Mouse (Mus musculus) midbrain, embryonic 13.5 days (tissue): ENCODE measurements around the gene Plch1. TPM values are rescaled to one million over a fixed set of nuclear protein-coding genes. Genes with fewer than 3 reads are reported as not detected.

Experiments used
- ATAC-seq: fragments of 200-750 bp; cut with Nextera tagmentation; 2 replicates; pipeline ENCODE4 v1.8.0; 2017; ENCODE audit warnings: mild to moderate bottlenecking, moderate TSS enrichment, moderate library complexity
- H3K27ac ChIP-seq: fragments of 300-500 bp; sonication (generic); 2 replicates; pipeline ENCODE4 v1.5.1; 2015; ENCODE audit warnings: inconsistent platforms, mild to moderate bottlenecking, moderate library complexity
- H3K27me3 ChIP-seq: fragments of 300-500 bp; sonication (generic); 2 replicates; pipeline ENCODE4 v1.6.1; 2015; ENCODE audit warnings: mild to moderate bottlenecking, inconsistent platforms
- H3K36me3 ChIP-seq: fragments of 300-500 bp; sonication (generic); 2 replicates; pipeline ENCODE4 v1.6.1; 2015; ENCODE audit warnings: mild to moderate bottlenecking, inconsistent platforms
- H3K4me1 ChIP-seq: fragments of 300-500 bp; sonication (generic); replicated peaks from 2 replicates; pipeline ENCODE4 v1.6.1; 2015; ENCODE audit warnings: inconsistent platforms
- H3K4me2 ChIP-seq: fragments of 300-500 bp; sonication (generic); replicated peaks from 2 replicates; pipeline ENCODE4 v1.6.1; 2015; ENCODE audit warnings: moderate library complexity, mild to moderate bottlenecking, inconsistent platforms
- H3K4me3 ChIP-seq: fragments of 300-500 bp; sonication (generic); replicated peaks from 2 replicates; pipeline ENCODE4 v1.5.1; 2015; ENCODE audit warnings: mild to moderate bottlenecking, inconsistent platforms
- H3K9ac ChIP-seq: fragments of 300-500 bp; sonication (generic); replicated peaks from 2 replicates; pipeline ENCODE4 v1.6.1; 2015; ENCODE audit warnings: mild to moderate bottlenecking, inconsistent platforms
- H3K9me3 ChIP-seq: fragments of 300-500 bp; sonication (generic); 2 replicates; pipeline ENCODE4 v1.6.1; 2016; ENCODE audit warnings: mild to moderate bottlenecking, inconsistent platforms
- WGBS: fragments of 180-500 bp; shearing (Covaris S2); methylation state at CpG from one replicate; pipeline ENCODE4 v1.1.7; 2015; 5-methylcytosine and 5-hydroxymethylcytosine counted together
- polyA plus RNA-seq: library from polyadenylated mRNA; unstranded; fragments of >200 nt; fragmentation: Nextera tagmentation; extraction: Ambion mirVana; gene quantifications from 2 replicates; pipeline ENCODE4 v1.2.1, GENCODE M21; 2015

Plch1 gene
- polyA plus RNA-seq, 1 experiment from 2014 or later: 20.6 TPM

DNA sequence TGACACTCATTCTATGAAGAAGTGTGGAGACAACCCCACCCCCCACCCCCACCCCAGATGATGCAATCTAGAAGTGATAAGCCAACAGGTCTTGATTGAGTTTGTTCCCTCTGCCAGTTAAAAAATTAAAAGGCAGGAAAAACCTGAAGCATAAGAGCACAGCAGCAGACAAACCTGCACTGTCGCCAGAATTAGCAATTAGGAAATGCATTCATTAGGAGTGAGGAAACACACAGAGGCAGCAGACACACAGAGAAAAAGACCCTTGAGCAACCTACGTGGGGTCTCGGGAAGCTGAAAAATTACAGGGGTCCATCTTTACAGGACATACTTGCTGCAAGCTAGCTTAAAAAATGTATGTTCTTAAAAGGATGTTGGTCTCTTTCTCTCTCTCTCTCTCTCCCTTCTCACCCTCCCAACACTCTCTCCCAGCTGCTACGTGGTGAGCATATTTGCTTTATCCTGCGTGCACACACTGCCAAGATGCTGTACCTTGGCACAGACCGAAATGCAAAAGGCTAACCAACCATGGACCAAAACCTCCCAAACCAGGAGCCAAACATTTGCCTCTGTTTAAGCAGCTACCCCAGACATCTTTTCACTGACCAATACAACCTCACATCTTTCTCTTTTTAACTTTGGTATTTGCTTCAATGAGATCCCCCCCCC is 234.6 kb downstream of the Plch1 start:
- Histone ChIP-seq H3K9ac (no peak overlapping the region), H3K4me3 (no peak overlapping the region), H3K4me2 (no peak overlapping the region), H3K27ac (no peak overlapping the region), H3K4me1 (no peaks in the 10 kb centered on the region), H3K36me3 (no peaks in the 10 kb centered on the region), H3K27me3 (no peaks in the 10 kb centered on the region), H3K9me3 (no peaks in the 10 kb centered on the region)
- ATAC-seq: no peak
- WGBS: 73% methylated on average over 6 of the region's 6 CpGs

Other genes with a start within 250 kb of the Plch1 start
- gene E130311K13Rik, start 30.0 kb upstream of the Plch1 start, polyA plus RNA-seq: 4.1 and 4.5 TPM in 2 replicates
- gene Slc33a1, start 65.3 kb upstream of the Plch1 start, polyA plus RNA-seq: 15.4 TPM in 2 replicates
- gene Gmps, start 76.6 kb upstream of the Plch1 start, polyA plus RNA-seq: 50.3 and 53.9 TPM in 2 replicates
- 0.09 and 0.15 TPM in 2 replicates for gene Vmn2r1, start 182.1 kb upstream of the Plch1 start, polyA plus RNA-seq
- gene Vmn2r2, start 242.5 kb upstream of the Plch1 start, polyA plus RNA-seq: 0.04 and 0.05 TPM in 2 replicates